Mouse (Mus musculus) kidney, postnatal 0 days (tissue): ENCODE measurements at regions not wholly inside any gene's neighbourhood (a gene's known extent, or its start where the extent isn't known, plus 50 kb on each side); places are given as distances from the start of the nearest gene placed in this dataset.

Experiments
- ATAC-seq: fragments of 200-750 bp; cut with Nextera tagmentation; replicated peaks from 2 replicates; pipeline ENCODE4 v1.8.0; 2017; ENCODE audit warnings: low read depth, moderate number of reproducible peaks, moderate TSS enrichment, moderate library complexity; ENCODE audit not compliant: low FRiP score
- DNase-seq: peaks from one replicate; pipeline ENCODE4 v3.0.0-alpha.2; 2016; ENCODE audit warnings: low spot score
- H3K27ac ChIP-seq: fragments of 300-500 bp; sonication (generic); 2 replicates; pipeline ENCODE4 v1.5.1; 2014; ENCODE audit warnings: mild to moderate bottlenecking
- H3K27me3 ChIP-seq: fragments of 300-500 bp; sonication (generic); 2 replicates; pipeline ENCODE4 v1.6.1; 2014; ENCODE audit warnings: low read length, mixed read lengths; ENCODE audit not compliant: insufficient read depth
- H3K36me3 ChIP-seq: fragments of 300-500 bp; sonication (generic); 2 replicates; pipeline ENCODE4 v1.6.1; 2014; ENCODE audit warnings: low read length, mixed read lengths; ENCODE audit not compliant: insufficient read depth
- H3K4me1 ChIP-seq: fragments of 300-500 bp; sonication (generic); replicated peaks from 2 replicates; pipeline ENCODE4 v1.6.1; 2014; ENCODE audit warnings: antibody characterized with exemption, low read length, mixed read lengths; ENCODE audit not compliant: insufficient read depth
- H3K4me2 ChIP-seq: fragments of 300-500 bp; sonication (generic); 2 replicates; pipeline ENCODE4 v1.6.1; 2014; ENCODE audit warnings: mild to moderate bottlenecking, low read length, moderate library complexity, mixed read lengths
- H3K4me3 ChIP-seq: fragments of 300-500 bp; sonication (generic); replicated peaks from 2 replicates; pipeline ENCODE4 v1.5.1; 2014; ENCODE audit warnings: low read depth, low read length
- H3K9ac ChIP-seq: fragments of 300-500 bp; sonication (generic); 2 replicates; pipeline ENCODE4 v1.6.1; 2014; ENCODE audit warnings: low read depth, low read length
- H3K9me3 ChIP-seq: fragments of 300-500 bp; sonication (generic); replicated peaks from 2 replicates; pipeline ENCODE4 v1.6.1; 2016; ENCODE audit warnings: low read length, inconsistent platforms, mixed read lengths
- CTCF ChIP-seq: IDR thresholded peaks from 2 replicates; pipeline ENCODE4 v1.5.1; 2016; ENCODE audit warnings: antibody characterized with exemption, low read depth, mild to moderate bottlenecking, moderate library complexity
- WGBS: fragments of 180-500 bp; shearing (Covaris S2); extraction: QIAGEN DNeasy Blood & Tissue Kit; methylation state at CpG from one replicate; pipeline ENCODE4 v1.1.7; 2014; 5-methylcytosine and 5-hydroxymethylcytosine counted together

- Histone ChIP-seq H3K27me3 (no peaks in the 10 kb centered on the region), H3K9me3 (no peaks in the 10 kb centered on the region), H3K4me1 (no peaks in the 10 kb centered on the region), H3K4me3 (no peak overlapping the region), H3K36me3 (no peaks in the 10 kb centered on the region), H3K4me2 (no peak overlapping the region), H3K9ac (no peak overlapping the region), H3K27ac (no peak overlapping the region)
- TF ChIP-seq CTCF: peak; percentile 28; the same call in 1 of the 2 replicates
- DNase-seq: no peak
- ATAC-seq: no peak
Measured at GRCm38 (mm10) chr11:71564831-71565230, 184.9 kb upstream of the Wscd1 start.

GRCm38 (mm10) chr11:71576801-71577200 is 172.9 kb upstream of the Wscd1 start:
- ATAC-seq: no peak

DNA sequence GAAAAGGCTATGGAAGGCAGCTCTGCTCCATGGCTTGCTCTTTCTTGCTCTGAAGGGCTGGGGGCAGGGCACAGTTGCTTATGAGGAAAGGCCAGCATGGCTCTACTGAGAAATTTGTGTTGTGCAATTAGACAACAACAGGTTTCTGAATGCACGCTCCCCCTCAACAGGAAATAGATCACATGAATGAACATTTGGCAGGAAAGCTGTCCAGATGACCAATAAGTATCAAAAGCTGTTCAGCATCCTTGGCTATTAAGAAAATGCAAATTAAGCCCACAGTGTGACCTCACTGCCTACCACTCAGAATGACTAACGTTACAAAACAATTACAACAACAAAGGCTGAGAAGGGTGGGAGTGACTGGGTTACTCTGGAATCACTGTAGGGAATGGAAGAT is 167.9 kb upstream of the Wscd1 start:
- ATAC-seq (no peak), DNase-seq (no peak)
- Histone ChIP-seq H3K9ac (no peak overlapping the region), H3K27ac (no peak overlapping the region), H3K9me3 (no peaks in the 10 kb centered on the region), H3K4me3 (no peak overlapping the region), H3K27me3 (no peaks in the 10 kb centered on the region), H3K4me2 (no peak overlapping the region), H3K4me1 (no peaks in the 10 kb centered on the region), H3K36me3 (no peaks in the 10 kb centered on the region)
- 43% methylated on average over 2 of the region's 2 CpGs for WGBS
- TF ChIP-seq CTCF: no peak

More at GRCm38 (mm10) chr11:71576801-71577200, 172.9 kb upstream of the Wscd1 start:
- WGBS: 41% methylated on average over 5 of the region's 5 CpGs
- DNase-seq: peak; percentile 29
- TF ChIP-seq CTCF: no peak
- Histone ChIP-seq H3K27ac (no peak overlapping the region), H3K36me3 (no peaks in the 10 kb centered on the region), H3K9me3 (no peaks in the 10 kb centered on the region), H3K4me3 (no peak overlapping the region), H3K4me1 (no peaks in the 10 kb centered on the region), H3K4me2 (no peak overlapping the region), H3K27me3 (no peaks in the 10 kb centered on the region), H3K9ac (no peak overlapping the region)

DNA sequence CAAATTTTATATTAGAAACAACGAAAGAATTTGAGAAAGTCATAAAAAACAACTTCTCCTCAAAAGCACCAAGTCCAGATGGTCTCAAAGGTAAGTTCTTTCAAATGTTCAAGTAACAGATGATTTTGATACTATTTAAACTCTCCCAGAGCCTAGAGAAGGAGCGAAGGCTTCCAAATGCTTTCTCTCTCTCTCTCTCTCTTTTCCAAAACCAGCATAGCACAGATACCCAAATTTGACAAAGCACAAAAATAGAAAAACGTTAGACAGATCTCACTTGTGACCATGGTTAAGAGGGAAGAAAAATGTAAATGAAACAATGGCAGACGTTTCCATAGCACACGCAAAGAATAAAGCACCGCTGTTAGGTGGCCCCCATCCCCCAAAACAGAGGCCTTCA is 158.7 kb upstream of the Wscd1 start:
- Histone ChIP-seq H3K4me1 (no peaks in the 10 kb centered on the region), H3K4me2 (no peak overlapping the region), H3K27me3 (no peaks in the 10 kb centered on the region), H3K27ac (no peak overlapping the region), H3K9me3 (no peaks in the 10 kb centered on the region), H3K9ac (no peak overlapping the region), H3K4me3 (no peak overlapping the region), H3K36me3 (no peaks in the 10 kb centered on the region)
- ATAC-seq (no peak), DNase-seq (no peak)
- no peak for TF ChIP-seq CTCF
- WGBS: 95% methylated on average over 6 of the region's 6 CpGs

GRCm38 (mm10) chr11:71594250-71594847 is 155.4 kb upstream of the Wscd1 start:
- DNase-seq (no peak), ATAC-seq (no peak)
- Histone ChIP-seq H3K27me3 (no peaks in the 10 kb centered on the region), H3K4me1 (no peaks in the 10 kb centered on the region), H3K27ac (no peak overlapping the region), H3K9me3 (no peaks in the 10 kb centered on the region), H3K36me3 (no peaks in the 10 kb centered on the region), H3K4me2 (no peak overlapping the region), H3K4me3 (no peak overlapping the region), H3K9ac (no peak overlapping the region)
- WGBS: 62% methylated on average over 6 of the region's 6 CpGs
- TF ChIP-seq CTCF: no peak

DNA sequence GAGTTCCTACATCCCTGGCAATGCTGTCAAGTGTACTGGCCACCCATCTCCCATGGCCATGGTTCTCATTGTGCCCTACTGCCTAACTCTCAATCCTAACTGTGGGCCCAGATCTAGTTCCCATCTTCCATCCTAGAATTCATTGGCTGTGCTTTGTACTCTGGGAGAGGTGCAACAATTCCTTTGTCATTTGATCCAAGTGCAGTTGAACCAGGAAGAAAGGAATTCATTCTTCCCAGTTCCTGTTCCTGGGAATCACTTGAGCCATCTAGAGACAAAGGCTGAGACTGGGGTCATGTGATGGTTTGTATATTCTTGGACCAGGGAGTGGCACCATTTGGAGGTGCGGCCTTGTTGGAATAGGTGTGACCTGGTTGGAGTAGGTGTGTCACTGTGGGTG is 152.0 kb upstream of the Wscd1 start:
- DNase-seq (no peak), ATAC-seq (no peak)
- Histone ChIP-seq H3K36me3 (no peaks in the 10 kb centered on the region), H3K4me2 (no peak overlapping the region), H3K4me3 (no peak overlapping the region), H3K4me1 (no peaks in the 10 kb centered on the region), H3K27me3 (no peaks in the 10 kb centered on the region), H3K27ac (no peak overlapping the region), H3K9me3 (no peaks in the 10 kb centered on the region), H3K9ac (no peak overlapping the region)
- no peak for TF ChIP-seq CTCF
- WGBS: 94% methylated on average over 1 of the region's 1 CpGs

GRCm38 (mm10) chr11:71610782-71611181 is 138.9 kb upstream of the Wscd1 start:
- H3K27me3 ChIP-seq: no peaks in the 10 kb centered on the region
- no peaks in the 10 kb centered on the region for H3K9me3 ChIP-seq
- no peak overlapping the region for H3K4me3 ChIP-seq
- no peak for DNase-seq
- H3K4me1 ChIP-seq: no peaks in the 10 kb centered on the region
- TF ChIP-seq CTCF: no peak
- no peaks in the 10 kb centered on the region for H3K36me3 ChIP-seq
- WGBS: 58% methylated on average over 9 of the region's 9 CpGs
- H3K4me2 ChIP-seq: no peak overlapping the region
- no peak overlapping the region for H3K27ac ChIP-seq
- H3K9ac ChIP-seq: no peak overlapping the region
- no peak for ATAC-seq
